Mouse (Mus musculus) limb, embryonic 10.5 days (tissue): ENCODE results near the gene Kif1c. TPM values are rescaled to one million over a fixed set of nuclear protein-coding genes. Genes with fewer than 3 reads are reported as not detected.

ENCODE experiments used
- DNase-seq: peaks from one replicate; pipeline ENCODE4 v3.0.0-alpha.2; 2017; ENCODE audit warnings: low spot score
- H3K27ac ChIP-seq: fragments of 300-500 bp; sonication (generic); 2 replicates; pipeline ENCODE4 v1.5.1; 2016; ENCODE audit warnings: mild to moderate bottlenecking
- H3K27me3 ChIP-seq: fragments of 300-500 bp; sonication (generic); 2 replicates; pipeline ENCODE4 v1.6.1; 2016; ENCODE audit warnings: low read depth, mild to moderate bottlenecking; ENCODE audit not compliant: poor library complexity, severe bottlenecking
- H3K36me3 ChIP-seq: fragments of 300-500 bp; sonication (generic); 2 replicates; pipeline ENCODE4 v1.6.1; 2016; ENCODE audit warnings: mild to moderate bottlenecking, moderate library complexity
- H3K4me1 ChIP-seq: fragments of 300-500 bp; sonication (generic); 2 replicates; pipeline ENCODE4 v1.6.1; 2016
- H3K4me3 ChIP-seq: fragments of 300-500 bp; sonication (generic); 2 replicates; pipeline ENCODE4 v1.5.1; 2016; ENCODE audit warnings: mild to moderate bottlenecking, moderate library complexity
- H3K9me3 ChIP-seq: fragments of 300-500 bp; sonication (generic); replicated peaks from 2 replicates; pipeline ENCODE4 v1.6.1; 2016; ENCODE audit warnings: mild to moderate bottlenecking
- WGBS: fragments of 180-500 bp; shearing (Covaris S2); methylation state at CpG from one replicate; pipeline ENCODE4 v1.1.7; 2016; 5-methylcytosine and 5-hydroxymethylcytosine counted together
- polyA plus RNA-seq: library from polyadenylated mRNA; unstranded; fragments of >200 nt; fragmentation: Nextera tagmentation; extraction: Ambion mirVana; gene quantifications from 2 replicates; pipeline ENCODE4 v1.2.1, GENCODE M21; 2016

The Kif1c gene
- polyA plus RNA-seq, 1 experiment from 2014 or later: 2.2 TPM

DNA sequence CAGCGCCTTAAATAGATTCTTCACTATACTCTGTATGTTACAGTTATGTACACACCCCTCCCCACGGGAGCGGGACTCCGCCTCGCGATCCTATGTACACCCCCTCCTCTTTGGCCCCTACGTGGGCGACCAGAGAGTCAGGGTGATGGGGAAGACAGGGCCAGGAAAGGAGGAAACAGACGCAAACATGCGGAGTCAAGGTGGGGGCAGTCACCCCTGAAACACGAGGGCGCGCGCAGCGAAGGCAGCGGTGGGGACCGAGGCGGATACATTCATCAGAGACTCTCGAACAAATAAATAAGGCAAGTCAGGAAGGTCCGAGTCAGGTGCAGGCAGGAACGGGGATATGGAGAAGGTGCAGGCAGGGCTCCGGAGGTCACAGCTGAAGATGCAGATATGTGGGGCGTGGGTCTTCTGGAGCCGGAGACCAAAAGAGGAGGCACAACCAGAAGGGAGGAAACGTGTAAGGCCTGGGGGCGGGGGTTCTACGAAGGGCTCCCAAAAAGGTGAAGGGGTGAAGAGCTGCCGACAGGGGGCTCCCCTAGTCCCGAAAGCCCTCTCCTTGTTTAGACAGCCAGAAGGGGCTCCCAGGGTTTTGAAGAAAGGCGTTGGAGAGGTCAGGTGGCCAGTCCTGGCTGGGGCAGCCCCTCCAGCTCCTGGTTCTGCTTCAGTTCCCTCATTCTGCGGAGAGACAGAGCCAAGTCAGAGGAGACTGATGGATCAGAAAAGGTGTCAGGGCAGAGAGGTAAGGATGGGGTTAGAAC lies 30.6 kb upstream of the Kif1c start:
- Histone ChIP-seq H3K4me3 (peak overlapping the region; percentile 64), H3K27ac (peak overlapping the region; percentile 91), H3K36me3 (peaks cover 49% of the 10 kb centered on the region), H3K9me3 (no peaks in the 10 kb centered on the region), H3K27me3 (no peaks in the 10 kb centered on the region), H3K4me1 (peaks cover 37% of the 10 kb centered on the region)
- DNase-seq: peak; percentile 86
- WGBS: under 1% methylated on average over 31 of the region's 31 CpGs

DNA sequence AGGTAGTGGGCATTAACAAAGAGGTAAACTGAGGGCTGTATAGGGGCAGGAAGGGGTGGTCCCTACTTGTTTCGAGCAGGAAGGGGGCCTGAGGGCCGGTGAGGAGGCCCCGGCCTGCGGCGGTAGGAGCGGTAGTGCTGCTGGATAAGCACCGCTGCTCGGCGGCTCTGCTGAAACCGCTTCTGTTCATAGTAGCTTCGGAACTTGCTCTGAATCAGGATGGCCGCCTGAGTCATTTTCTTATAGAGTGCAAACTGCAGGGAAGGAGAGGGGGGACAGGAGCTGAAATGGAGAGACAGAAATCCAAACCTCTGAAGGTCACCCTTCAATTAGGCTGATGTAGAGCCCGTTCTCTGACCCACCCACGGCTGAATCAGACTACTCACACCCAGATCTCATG lies 29.9 kb upstream of the Kif1c start:
- 58% methylated on average over 14 of the region's 14 CpGs for WGBS
- DNase-seq: no peak
- Histone ChIP-seq H3K4me3 (peak overlapping the region; percentile 64), H3K9me3 (no peaks in the 10 kb centered on the region), H3K36me3 (peaks cover 47% of the 10 kb centered on the region), H3K27ac (peak overlapping the region; percentile 91), H3K27me3 (no peaks in the 10 kb centered on the region), H3K4me1 (peaks cover 37% of the 10 kb centered on the region)

GRCm38 (mm10) chr11:70671333-70672047 lies 28.9 kb upstream of the Kif1c start:
- H3K9me3 ChIP-seq: no peaks in the 10 kb centered on the region
- H3K27me3 ChIP-seq: no peaks in the 10 kb centered on the region
- peaks cover 36% of the 10 kb centered on the region for H3K4me1 ChIP-seq
- peaks cover 48% of the 10 kb centered on the region for H3K36me3 ChIP-seq
- H3K4me3 ChIP-seq: no peak overlapping the region
- WGBS: 87% methylated on average over 16 of the region's 16 CpGs
- H3K27ac ChIP-seq: no peak overlapping the region
- DNase-seq: no peak

- H3K36me3 ChIP-seq: peaks cover 51% of the 10 kb centered on the region
Observed at GRCm38 (mm10) chr11:70674014-70674413, 26.3 kb upstream of the Kif1c start.

DNA sequence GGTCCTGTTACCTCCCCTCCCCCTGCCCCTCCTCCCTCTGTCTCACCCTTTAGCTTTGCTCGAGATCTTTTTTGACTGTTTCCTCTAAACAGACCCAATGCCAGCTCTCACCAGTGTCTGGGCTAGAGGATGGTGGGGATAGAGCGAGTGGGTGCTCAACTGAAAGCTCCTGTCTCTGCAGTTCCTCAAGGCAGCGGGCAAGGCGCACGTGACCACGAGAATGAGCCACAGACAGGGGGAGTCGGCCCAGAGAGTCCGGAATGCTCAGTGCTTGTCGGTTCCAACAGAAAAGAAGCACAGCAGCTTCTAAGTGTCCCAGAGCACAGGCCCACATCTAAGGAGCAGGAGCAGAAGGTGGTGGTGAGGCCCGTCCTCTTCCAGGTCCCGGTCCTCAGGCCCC lies 25.8 kb upstream of the Kif1c start:
- H3K36me3 ChIP-seq: peaks cover 55% of the 10 kb centered on the region
- no peaks in the 10 kb centered on the region for H3K27me3 ChIP-seq
- H3K4me3 ChIP-seq: peak overlapping the region; percentile 3; the same call in 1 of the 2 replicates
- no peak overlapping the region for H3K27ac ChIP-seq
- H3K4me1 ChIP-seq: peaks cover 18% of the 10 kb centered on the region
- H3K9me3 ChIP-seq: no peaks in the 10 kb centered on the region
- 70% methylated on average over 11 of the region's 11 CpGs for WGBS
- DNase-seq: no peak

More at GRCm38 (mm10) chr11:70674014-70674413, 26.3 kb upstream of the Kif1c start:
- Histone ChIP-seq H3K27ac (no peak overlapping the region), H3K9me3 (no peaks in the 10 kb centered on the region), H3K4me3 (peak overlapping the region; percentile 3; the same call in 1 of the 2 replicates), H3K4me1 (peaks cover 18% of the 10 kb centered on the region), H3K27me3 (no peaks in the 10 kb centered on the region)
- DNase-seq: no peak
- 78% methylated on average over 6 of the region's 6 CpGs for WGBS

DNA sequence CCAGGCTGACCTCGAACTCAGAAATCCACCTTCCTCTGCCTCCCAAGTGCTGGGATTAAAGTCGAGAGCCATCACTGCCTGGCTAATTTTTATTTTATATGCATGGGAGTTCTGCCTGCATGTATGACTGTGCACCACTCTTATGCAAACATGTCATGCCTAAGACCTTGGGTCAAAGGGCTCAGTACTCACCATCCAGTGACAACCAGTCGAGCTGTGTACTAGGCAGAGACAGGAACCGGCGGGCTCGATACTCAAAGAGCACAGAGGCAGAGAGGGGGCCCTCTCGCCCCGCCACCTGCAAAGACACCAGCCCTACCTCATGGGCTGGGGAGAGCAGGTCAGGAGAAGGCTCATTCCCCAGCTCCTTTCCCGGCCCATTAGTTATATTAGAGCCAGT lies 22.3 kb upstream of the Kif1c start:
- Histone ChIP-seq H3K27me3 (no peaks in the 10 kb centered on the region), H3K36me3 (peaks cover 72% of the 10 kb centered on the region), H3K27ac (no peak overlapping the region), H3K4me3 (no peak overlapping the region), H3K4me1 (peaks cover 13% of the 10 kb centered on the region), H3K9me3 (no peaks in the 10 kb centered on the region)
- no peak for DNase-seq
- 85% methylated on average over 9 of the region's 9 CpGs for WGBS

DNA sequence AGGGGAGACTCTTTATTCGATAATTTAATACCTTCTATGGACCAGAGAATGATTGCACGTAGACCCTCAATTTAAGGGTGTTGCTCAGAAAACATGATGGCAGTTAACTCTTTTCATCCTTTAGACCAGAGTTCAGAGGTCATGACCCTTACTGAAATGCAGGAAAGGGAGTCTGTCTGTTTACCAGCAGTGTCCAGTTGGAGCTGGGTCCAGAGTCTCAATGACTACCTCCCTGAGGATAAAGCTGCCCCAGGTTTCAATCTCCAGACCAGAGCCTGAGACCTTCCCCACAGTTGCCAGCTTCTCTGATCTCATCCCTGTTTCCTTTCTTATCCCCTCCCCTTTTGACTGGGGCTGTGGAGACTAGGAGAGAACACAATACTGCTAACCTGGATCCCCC lies 21.8 kb upstream of the Kif1c start:
- Histone ChIP-seq H3K27ac (no peak overlapping the region), H3K36me3 (peaks cover 77% of the 10 kb centered on the region), H3K9me3 (no peaks in the 10 kb centered on the region), H3K4me3 (no peak overlapping the region), H3K4me1 (peaks cover 13% of the 10 kb centered on the region), H3K27me3 (no peaks in the 10 kb centered on the region)
- WGBS: 66% methylated on average over 2 of the region's 2 CpGs
- no peak for DNase-seq

DNA sequence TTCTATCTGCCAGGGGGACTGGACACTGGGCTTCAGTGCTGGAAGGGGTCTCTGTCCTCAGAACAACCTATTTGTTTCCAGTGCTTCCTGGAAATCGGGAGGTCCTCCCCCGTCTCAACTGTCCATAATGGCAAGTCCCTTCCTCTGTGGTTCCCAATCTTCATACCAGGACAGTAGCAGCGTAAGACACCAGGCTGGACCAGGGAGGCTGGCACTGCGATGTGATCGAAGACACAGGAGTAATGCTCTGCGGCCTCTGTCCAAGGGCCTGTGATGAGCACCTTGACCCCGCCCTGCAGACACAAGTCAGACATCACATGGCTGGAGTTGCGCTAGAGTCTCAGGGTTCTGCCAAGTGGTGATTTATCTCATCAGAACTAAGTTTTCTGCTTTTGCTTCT lies 21.0 kb upstream of the Kif1c start:
- H3K4me1 ChIP-seq: peaks cover 13% of the 10 kb centered on the region
- H3K36me3 ChIP-seq: peaks cover 77% of the 10 kb centered on the region
- H3K27ac ChIP-seq: no peak overlapping the region
- no peaks in the 10 kb centered on the region for H3K27me3 ChIP-seq
- no peak for DNase-seq
- no peaks in the 10 kb centered on the region for H3K9me3 ChIP-seq
- no peak overlapping the region for H3K4me3 ChIP-seq
- WGBS: 95% methylated on average over 8 of the region's 8 CpGs

DNA sequence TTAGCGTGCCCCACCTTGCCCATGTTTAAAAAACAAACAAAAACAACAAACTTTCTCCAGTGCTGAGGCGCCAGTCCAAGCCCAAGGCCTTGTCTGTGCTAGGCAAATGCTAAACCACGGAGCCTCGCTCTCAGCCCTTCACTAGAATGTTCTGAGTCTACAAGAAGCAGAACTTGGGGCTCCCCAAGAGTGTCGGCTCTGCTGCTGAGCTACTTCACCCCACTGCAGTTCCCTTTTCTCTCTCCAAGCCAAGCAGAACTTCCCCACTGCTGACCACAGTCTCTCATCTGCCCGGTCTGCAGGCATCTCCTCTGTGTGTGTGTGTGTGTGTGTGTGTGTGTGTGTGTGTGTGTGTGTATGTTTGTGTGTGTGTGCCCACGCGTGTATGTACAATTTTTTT lies 20.5 kb upstream of the Kif1c start:
- H3K27ac ChIP-seq: no peak overlapping the region
- peaks cover 13% of the 10 kb centered on the region for H3K4me1 ChIP-seq
- peaks cover 77% of the 10 kb centered on the region for H3K36me3 ChIP-seq
- no peak for DNase-seq
- 88% methylated on average over 8 of the region's 8 CpGs for whole genome bisulfite sequencing
- no peaks in the 10 kb centered on the region for H3K9me3 ChIP-seq
- no peak overlapping the region for H3K4me3 ChIP-seq
- H3K27me3 ChIP-seq: no peaks in the 10 kb centered on the region

- Histone ChIP-seq H3K36me3 (peaks cover 76% of the 10 kb centered on the region), H3K4me1 (peaks cover 13% of the 10 kb centered on the region), H3K9me3 (no peaks in the 10 kb centered on the region), H3K4me3 (no peak overlapping the region), H3K27ac (0 out of 2 replicates have a peak overlapping the region, but pooled peaks have one; percentile 46), H3K27me3 (no peaks in the 10 kb centered on the region)
- no peak for DNase-seq
- 56% methylated on average over 12 of the region's 12 CpGs for WGBS
Observed at GRCm38 (mm10) chr11:70681170-70681569, 19.2 kb upstream of the Kif1c start.

DNA sequence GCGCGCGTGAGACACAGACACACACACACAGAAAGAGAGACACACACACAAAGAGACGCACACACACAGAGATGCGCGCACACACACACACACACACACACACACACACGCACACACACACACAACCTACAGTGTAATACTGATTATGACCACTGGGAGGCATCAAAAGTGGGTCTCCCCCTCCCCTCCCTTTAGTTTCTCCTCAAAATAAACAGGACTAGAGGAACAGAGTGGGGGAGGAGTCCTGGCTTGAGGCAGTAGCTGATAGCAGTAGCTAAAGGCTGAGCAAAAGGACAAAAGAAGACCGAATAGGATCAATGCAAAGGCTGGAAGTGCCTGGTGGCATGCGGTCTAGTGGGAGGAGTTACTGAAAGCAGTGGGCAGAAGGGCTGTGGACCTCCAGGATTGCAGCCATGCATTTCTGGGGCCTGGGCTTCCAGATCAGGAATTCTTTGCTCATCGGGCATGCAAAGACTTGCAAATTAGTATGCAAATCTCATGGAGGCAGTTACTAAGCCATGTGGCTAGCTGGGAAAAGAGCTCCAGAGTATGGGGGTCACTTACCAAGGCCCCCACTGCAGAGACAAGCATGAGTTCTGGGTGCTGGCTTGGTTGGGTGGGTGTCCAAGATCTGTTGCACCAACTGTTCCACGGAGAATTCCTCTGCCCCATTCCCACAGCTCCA lies 18.3 kb upstream of the Kif1c start:
- DNase-seq: peak; percentile 54
- Histone ChIP-seq H3K4me1 (peaks cover 22% of the 10 kb centered on the region), H3K27ac (peak overlapping the region; percentile 14; the same call in 1 of the 2 replicates), H3K36me3 (peaks cover 68% of the 10 kb centered on the region), H3K9me3 (no peaks in the 10 kb centered on the region), H3K4me3 (0 out of 2 replicates have a peak overlapping the region, but pooled peaks have one; percentile 3), H3K27me3 (no peaks in the 10 kb centered on the region)
- WGBS: 19% methylated on average over 11 of the region's 11 CpGs

DNA sequence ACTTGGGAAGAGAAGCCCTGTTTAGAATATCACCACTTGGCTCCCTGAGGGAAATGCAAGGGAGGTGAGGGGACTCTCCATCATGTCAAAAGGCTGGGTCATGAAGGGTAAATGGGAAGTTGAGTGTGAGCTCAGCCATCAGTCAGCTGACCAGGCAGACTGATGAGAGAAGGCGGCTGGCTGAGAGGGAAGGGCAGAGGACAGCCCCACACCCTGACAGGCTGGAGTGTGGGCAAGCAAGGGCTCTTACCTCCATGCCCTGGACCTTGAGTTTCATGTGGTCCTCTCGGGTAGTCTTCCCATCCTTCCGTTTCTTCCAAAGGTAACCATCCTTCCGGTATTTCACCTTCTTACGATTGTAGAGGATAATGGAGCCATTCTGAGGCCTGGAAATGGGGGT lies 16.7 kb upstream of the Kif1c start:
- Histone ChIP-seq H3K4me1 (peaks cover 36% of the 10 kb centered on the region), H3K4me3 (no peak overlapping the region), H3K36me3 (peaks cover 64% of the 10 kb centered on the region), H3K27me3 (no peaks in the 10 kb centered on the region), H3K9me3 (no peaks in the 10 kb centered on the region), H3K27ac (no peak overlapping the region)
- WGBS: 90% methylated on average over 5 of the region's 5 CpGs
- DNase-seq: no peak
